Mouse (Mus musculus): ENCODE results near the gene Shroom3. TPM values are rescaled to one million over a fixed set of nuclear protein-coding genes. Genes with fewer than 3 reads are reported as not detected.

The Shroom3 gene
- polyA plus RNA-seq, 1 experiment from 2014 or later: 2.3 TPM

DNA sequence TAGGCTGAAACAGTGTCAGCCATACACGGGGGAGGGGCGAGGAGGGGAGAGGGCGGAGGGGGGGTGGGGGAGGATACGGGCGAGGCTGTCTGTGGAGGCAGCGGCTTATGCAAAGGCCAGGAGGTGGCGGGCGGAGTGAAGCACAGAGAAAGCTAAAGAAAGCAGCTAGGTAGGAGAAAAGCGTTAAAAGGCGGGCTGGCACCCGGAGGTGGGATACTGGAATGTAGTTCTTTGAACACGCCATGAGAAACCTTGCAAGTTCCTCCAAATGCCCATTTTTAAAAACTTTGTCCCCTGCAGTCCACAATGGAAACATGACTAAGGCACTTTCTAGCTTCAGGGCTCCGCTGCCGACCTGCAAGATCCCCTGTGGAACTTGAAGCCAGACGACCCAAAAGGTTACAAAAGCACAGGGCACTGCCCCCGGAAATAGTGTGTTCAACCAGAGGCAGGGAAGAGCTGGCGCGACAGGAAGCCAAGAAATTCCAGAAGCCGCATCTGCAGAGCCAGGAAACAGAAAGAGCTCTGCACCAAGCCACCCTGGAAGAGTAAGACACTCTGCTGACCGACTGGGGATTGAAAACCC, 322.1 kb downstream of the Shroom3 start:
- WGBS: 11% methylated on average over 18 of the region's 20 CpGs
- DNase-seq (ENCODE audit: low spot score) (no peak), ATAC-seq (ENCODE audit: low FRiP score) (no peak)
- Histone ChIP-seq H3K27ac (0 out of 2 replicates have a peak overlapping the region, but pooled peaks have one; percentile 44), H3K9me3 (ENCODE audit: control insufficient read depth, low read length) (no peaks in the 10 kb centered on the region), H3K36me3 (replicated peaks; ENCODE audit: control insufficient read depth, insufficient read depth) (no peaks in the 10 kb centered on the region), H3K4me3 (replicated peaks; ENCODE audit: low read length) (no peak overlapping the region), H3K4me1 (replicated peaks; ENCODE audit: control insufficient read depth, insufficient read depth, low read length) (no peaks in the 10 kb centered on the region), H3K4me2 (replicated peaks) (peak overlapping the region; percentile 41), H3K9ac (no peak overlapping the region), H3K27me3 (ENCODE audit: control insufficient read depth, insufficient read depth, low read length) (no peaks in the 10 kb centered on the region)

DNA sequence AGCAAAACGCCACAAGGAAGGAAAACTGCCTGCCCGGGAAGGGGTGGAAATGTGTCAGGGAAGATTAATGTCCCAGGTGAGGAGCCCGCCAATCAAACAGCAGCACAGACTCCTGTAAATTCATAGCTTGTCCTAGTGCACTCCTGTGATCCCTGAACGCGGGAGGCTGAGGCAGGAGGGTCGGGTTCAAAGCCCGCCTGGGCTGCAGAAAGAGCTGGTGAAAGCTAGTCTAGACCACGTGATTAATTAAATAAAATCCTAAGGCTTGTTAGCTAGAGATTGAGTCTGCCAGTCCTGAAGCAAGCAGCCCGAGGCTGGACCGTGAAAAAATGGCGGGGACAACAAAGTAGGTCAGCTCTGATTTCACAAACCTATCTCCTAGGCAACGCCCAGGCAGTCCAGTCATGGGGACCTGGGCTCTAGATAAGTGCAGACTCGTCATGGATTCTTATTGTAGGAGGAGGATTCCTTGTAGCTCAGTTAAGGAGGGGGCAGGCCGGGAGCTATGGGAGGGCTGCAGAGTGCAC, 322.6 kb downstream of the Shroom3 start:
- H3K4me1 ChIP-seq (replicated peaks; ENCODE audit: control insufficient read depth, insufficient read depth, low read length): no peaks in the 10 kb centered on the region
- peak; percentile 43; the same call in 1 of the 2 replicates for ATAC-seq (ENCODE audit: low FRiP score)
- H3K9ac ChIP-seq: no peak overlapping the region
- no peak for DNase-seq (ENCODE audit: low spot score)
- no peaks in the 10 kb centered on the region for H3K9me3 ChIP-seq (ENCODE audit: control insufficient read depth, low read length)
- H3K36me3 ChIP-seq (replicated peaks; ENCODE audit: control insufficient read depth, insufficient read depth): no peaks in the 10 kb centered on the region
- H3K4me3 ChIP-seq (replicated peaks; ENCODE audit: low read length): no peak overlapping the region
- 0 out of 2 replicates have a peak overlapping the region, but pooled peaks have one; percentile 44 for H3K27ac ChIP-seq
- peak overlapping the region; percentile 41 for H3K4me2 ChIP-seq (replicated peaks)
- WGBS: 37% methylated on average over 14 of the region's 14 CpGs
- H3K27me3 ChIP-seq (ENCODE audit: control insufficient read depth, insufficient read depth, low read length): no peaks in the 10 kb centered on the region

GRCm38 (mm10) chr5:93008256-93008655, 325.0 kb downstream of the Shroom3 start:
- no peak overlapping the region for H3K27ac ChIP-seq

More at GRCm38 (mm10) chr5:93008256-93008655, 325.0 kb downstream of the Shroom3 start:
- no peak overlapping the region for H3K9ac ChIP-seq
- 94% methylated on average over 9 of the region's 9 CpGs for WGBS
- no peak overlapping the region for H3K4me2 ChIP-seq (replicated peaks)
- H3K9me3 ChIP-seq (ENCODE audit: control insufficient read depth, low read length): no peaks in the 10 kb centered on the region
- H3K4me3 ChIP-seq (replicated peaks; ENCODE audit: low read length): no peak overlapping the region
- DNase-seq (ENCODE audit: low spot score) (no peak), ATAC-seq (ENCODE audit: low FRiP score) (no peak)
- no peaks in the 10 kb centered on the region for H3K27me3 ChIP-seq (ENCODE audit: control insufficient read depth, insufficient read depth, low read length)
- no peaks in the 10 kb centered on the region for H3K4me1 ChIP-seq (replicated peaks; ENCODE audit: control insufficient read depth, insufficient read depth, low read length)
- H3K36me3 ChIP-seq (replicated peaks; ENCODE audit: control insufficient read depth, insufficient read depth): no peaks in the 10 kb centered on the region

MicroRNAs within 50 kb of the gene (microRNA counts, 519-probe panel; counts per million panel counts)
- microRNA mmu-miR-1961: not detected

Small RNA genes within 50 kb of the gene (microRNA-seq; reads per million reads assigned to microRNA genes)
- not detected for gene Mir1961

Other genes starting within 250 kb of the Shroom3 start
- gene Nup54, start 248.2 kb upstream of the Shroom3 start, polyA plus RNA-seq (2014; fragmentation: Nextera tagmentation; extraction: Ambion mirVana): 51.5 and 59.4 TPM in 2 replicates
- gene Scarb2, start 176.6 kb upstream of the Shroom3 start, polyA plus RNA-seq (2014; fragmentation: Nextera tagmentation; extraction: Ambion mirVana): 18.9 and 20.2 TPM in 2 replicates
- 1.3 TPM in 2 replicates for gene Fam47e, start 128.4 kb upstream of the Shroom3 start, polyA plus RNA-seq (2014; fragmentation: Nextera tagmentation; extraction: Ambion mirVana)
- 10.3 and 11.7 TPM in 2 replicates for gene Stbd1, start 80.4 kb upstream of the Shroom3 start, polyA plus RNA-seq (2014; fragmentation: Nextera tagmentation; extraction: Ambion mirVana)
- gene Ccdc158, start 8.2 kb upstream of the Shroom3 start, polyA plus RNA-seq (2014; fragmentation: Nextera tagmentation; extraction: Ambion mirVana): 0.78 and 1.0 TPM in 2 replicates

Measured in hindbrain, embryonic 14.5 days (tissue).